In the genomic region with DNA sequence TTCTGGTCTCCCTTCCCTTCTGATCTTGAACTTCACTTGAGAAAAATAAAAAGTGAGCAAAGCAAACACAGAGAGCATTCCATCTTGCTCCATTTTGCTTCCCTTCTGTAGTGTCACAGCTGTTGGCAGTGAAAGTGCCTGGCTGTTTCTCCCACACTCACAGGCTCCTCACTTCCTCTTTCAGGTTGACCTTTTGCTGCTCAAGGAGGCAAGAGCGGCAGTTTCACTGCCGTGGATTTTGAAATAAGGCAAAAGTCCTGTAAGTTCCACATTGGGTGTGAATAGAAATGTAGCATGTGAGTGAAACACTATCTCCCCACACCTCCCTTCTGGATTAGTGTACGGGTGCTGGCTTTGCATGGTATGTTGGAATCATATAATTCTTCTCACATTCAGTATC, we compare ENCODE assay signal across 10 mouse cellular contexts.
DNase-seq lines count a peak whose midpoint lies in the region; ATAC-seq and TF ChIP-seq lines count a peak whose summit lies in the region.
"Had no signal": no experiment of that assay in that cellular context is flagged by ENCODE, and none has a peak within 500 bp of the region (broad histone marks: within the 10 kb centered on the region; RNA-seq: fewer than 3 reads in every experiment).

No protein-coding gene starts in this region.

- DNase-seq in limb, embryonic 14.5 days (ENCODE audit: low spot score), result peak; percentile 12
- no peak for DNase-seq in limb, embryonic 10.5 days (ENCODE audit: low spot score)
- DNase-seq in heart, postnatal 4 days, result peak; percentile 4
- no peak for DNase-seq in stomach, postnatal 0 days (ENCODE audit: low spot score)
- no peak for DNase-seq in left cerebral cortex, adult 11 months (ENCODE audit: low spot score)
- no peak for DNase-seq in kidney, adult 18-20 months

- H3K9ac ChIP-seq in limb, embryonic 14.5 days (ENCODE audit: low read depth, low read length, severe bottlenecking), result no peak overlapping the region
- no peak overlapping the region for H3K9ac ChIP-seq in stomach, postnatal 0 days (ENCODE audit: low read length)
- H3K9ac ChIP-seq: embryonic facial prominence, embryonic 12.5 days had no signal

- no peak for TF ChIP-seq CTCF in stomach, postnatal 0 days (IDR thresholded peaks at IDR 0.05; ENCODE audit: low read depth)

- no peak overlapping the region for H3K4me3 ChIP-seq in limb, embryonic 14.5 days (replicated peaks; ENCODE audit: low read length)
- H3K4me3 ChIP-seq in limb, embryonic 10.5 days, result no peak overlapping the region
- no peak overlapping the region for H3K4me3 ChIP-seq in stomach, postnatal 0 days (ENCODE audit: low read depth, low read length)
- H3K4me3 ChIP-seq: embryonic facial prominence, embryonic 12.5 days; megakaryocyte, embryonic 14.5 days had no signal

- no peak for TF ChIP-seq POLR2A in limb, embryonic 14.5 days (IDR thresholded peaks at IDR 0.05; ENCODE audit: borderline replicate concordance, extremely low read depth, insufficient read depth, insufficient read length)

- WGBS in limb, embryonic 14.5 days, result 38% methylated on average over 3 of the region's 3 CpGs
- 65% methylated on average over 3 of the region's 3 CpGs for WGBS in limb, embryonic 10.5 days
- WGBS in stomach, postnatal 0 days, result 41% methylated on average over 3 of the region's 3 CpGs

- H3K27ac ChIP-seq in limb, embryonic 14.5 days (replicated peaks; ENCODE audit: low read depth, low read length), result no peak overlapping the region
- H3K27ac ChIP-seq in limb, embryonic 10.5 days, result no peak overlapping the region
- H3K27ac ChIP-seq in stomach, postnatal 0 days (replicated peaks), result no peak overlapping the region
- H3K27ac ChIP-seq: embryonic facial prominence, embryonic 12.5 days had no signal

- no peak overlapping the region for H3K4me2 ChIP-seq in limb, embryonic 14.5 days (replicated peaks; ENCODE audit: low read depth, low read length, severe bottlenecking)
- H3K4me2 ChIP-seq in stomach, postnatal 0 days (replicated peaks; ENCODE audit: low read depth), result no peak overlapping the region
- H3K4me2 ChIP-seq: embryonic facial prominence, embryonic 12.5 days had no signal

- no peaks in the 10 kb centered on the region for H3K36me3 ChIP-seq in limb, embryonic 14.5 days (ENCODE audit: control insufficient read depth, insufficient read depth, low read length)
- H3K36me3 ChIP-seq in limb, embryonic 10.5 days, result no peaks in the 10 kb centered on the region
- H3K36me3 ChIP-seq in stomach, postnatal 0 days (ENCODE audit: control insufficient read depth, insufficient read depth, low read length), result no peaks in the 10 kb centered on the region
- H3K36me3 ChIP-seq: embryonic facial prominence, embryonic 12.5 days had no signal

- ATAC-seq in limb, embryonic 14.5 days (ENCODE audit: low FRiP score, low read depth), result no peak
- ATAC-seq in activated CD4-positive, CD25-positive, alpha-beta regulatory T cell, adult 4 months, result peak; percentile 24
- peak; percentile 15; the same call in 1 of the 2 replicates for ATAC-seq in megakaryocyte-erythroid progenitor cell, adult 5-6 weeks (replicated peaks; ENCODE audit: low FRiP score, low TSS enrichment, poor library complexity, severe bottlenecking)
- ATAC-seq in stomach, postnatal 0 days (ENCODE audit: low FRiP score, low TSS enrichment), result no peak

- no peaks in the 10 kb centered on the region for H3K9me3 ChIP-seq in limb, embryonic 14.5 days (ENCODE audit: control insufficient read depth, low read length)
- H3K9me3 ChIP-seq in limb, embryonic 10.5 days (replicated peaks), result no peaks in the 10 kb centered on the region
- H3K9me3 ChIP-seq in stomach, postnatal 0 days (ENCODE audit: control insufficient read depth, low read length), result no peaks in the 10 kb centered on the region
- H3K9me3 ChIP-seq: embryonic facial prominence, embryonic 12.5 days; megakaryocyte, embryonic 14.5 days had no signal

- peaks cover 3% of the 10 kb centered on the region; the same call in 1 of the 2 replicates for H3K4me1 ChIP-seq in limb, embryonic 14.5 days (ENCODE audit: control insufficient read depth, insufficient read depth, low read length)
- peaks cover 2% of the 10 kb centered on the region; the same call in 1 of the 2 replicates for H3K4me1 ChIP-seq in limb, embryonic 10.5 days
- H3K4me1 ChIP-seq in stomach, postnatal 0 days (replicated peaks; ENCODE audit: control insufficient read depth, insufficient read depth), result no peaks in the 10 kb centered on the region
- H3K4me1 ChIP-seq: embryonic facial prominence, embryonic 12.5 days; megakaryocyte, embryonic 14.5 days had no signal

- no peaks in the 10 kb centered on the region for H3K27me3 ChIP-seq in limb, embryonic 14.5 days (ENCODE audit: control insufficient read depth, insufficient read depth, low read length)
- no peaks in the 10 kb centered on the region for H3K27me3 ChIP-seq in limb, embryonic 10.5 days (ENCODE audit: low read depth, poor library complexity, severe bottlenecking)
- no peaks in the 10 kb centered on the region for H3K27me3 ChIP-seq in stomach, postnatal 0 days (ENCODE audit: control insufficient read depth, insufficient read depth, low read length)
- H3K27me3 ChIP-seq: embryonic facial prominence, embryonic 12.5 days; megakaryocyte, embryonic 14.5 days had no signal

- TF ChIP-seq EP300 in stomach, postnatal 0 days (optimal IDR thresholded peaks at IDR 0.05), result no peak

Comparison
In these comparisons a context has a peak if more than half of its experiments do, and no peak if none do; other contexts are left out.
1. DNase-seq: peak in limb, embryonic 14.5 days (single experiment) and heart, postnatal 4 days (single experiment); none in limb, embryonic 10.5 days (single experiment), stomach, postnatal 0 days (single experiment), left cerebral cortex, adult 11 months (single experiment) and kidney, adult 18-20 months (single experiment).
2. ATAC-seq: peak in activated CD4-positive, CD25-positive, alpha-beta regulatory T cell, adult 4 months (single experiment) and megakaryocyte-erythroid progenitor cell, adult 5-6 weeks (single experiment); none in limb, embryonic 14.5 days (single experiment) and stomach, postnatal 0 days (single experiment).